Mouse (Mus musculus) spleen, adult 12 weeks (tissue): ENCODE measurements around the gene Sucla2.

Source experiments
- DNase-seq: peaks from one replicate; pipeline ENCODE4 v3.0.0; 2022; ENCODE audit warnings: low spot score

Sucla2 gene

GRCm38 (mm10) chr14:73524766-73525448 lies at the start of gene Sucla2:
Sucla2 (plus strand) TSS chr14:73525319.
- peak; percentile 90 for DNase-seq

DNA sequence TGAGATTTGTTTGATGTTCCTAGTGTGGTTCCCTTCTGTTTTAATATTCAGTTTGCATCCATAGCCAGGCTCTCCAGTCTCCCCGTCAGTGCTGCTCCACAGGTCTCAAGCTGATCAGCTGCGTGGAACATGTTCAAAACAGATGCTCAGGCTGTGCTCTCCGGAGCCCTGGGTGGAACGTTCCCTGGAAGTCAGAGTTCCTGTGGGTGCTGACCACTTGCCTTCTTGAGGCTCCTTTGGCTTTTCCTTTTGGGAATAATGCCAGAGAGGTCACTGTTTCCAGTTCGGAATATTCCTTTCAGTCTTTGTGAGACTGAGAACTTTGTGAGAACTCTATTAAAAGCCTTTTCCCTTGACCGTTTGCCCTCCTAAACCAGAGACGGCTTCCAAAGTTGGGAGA lies 49.6 kb upstream of the Sucla2 start:
- no peak for DNase-seq

DNA sequence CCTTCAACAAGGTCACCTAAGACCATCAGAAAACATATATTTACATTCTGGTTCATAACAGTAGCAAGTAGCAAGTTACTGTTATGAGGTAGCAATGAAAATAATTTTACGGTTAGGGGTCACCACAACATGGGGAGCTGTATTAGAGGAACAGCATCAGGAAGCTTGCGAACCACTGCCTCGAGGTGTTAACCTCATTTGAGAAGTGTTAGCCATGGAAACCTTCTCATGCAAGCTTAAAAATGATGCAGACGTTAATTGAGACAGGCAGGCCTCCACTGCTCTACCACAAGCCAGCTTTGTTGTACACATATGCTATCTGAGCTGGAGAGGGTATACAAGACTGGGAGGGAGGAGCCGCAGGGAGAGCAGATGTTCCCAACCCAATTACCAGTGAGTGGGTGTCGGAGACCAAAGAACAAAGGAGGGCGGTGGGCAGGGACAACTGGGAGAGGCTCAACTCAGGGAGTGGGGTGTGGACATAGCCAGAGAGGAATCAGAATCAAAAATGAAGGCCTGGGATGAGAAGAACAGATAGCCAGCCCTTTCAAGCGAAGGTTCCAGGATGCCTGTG lies 48.7 kb upstream of the Sucla2 start:
- DNase-seq, result no peak

DNA sequence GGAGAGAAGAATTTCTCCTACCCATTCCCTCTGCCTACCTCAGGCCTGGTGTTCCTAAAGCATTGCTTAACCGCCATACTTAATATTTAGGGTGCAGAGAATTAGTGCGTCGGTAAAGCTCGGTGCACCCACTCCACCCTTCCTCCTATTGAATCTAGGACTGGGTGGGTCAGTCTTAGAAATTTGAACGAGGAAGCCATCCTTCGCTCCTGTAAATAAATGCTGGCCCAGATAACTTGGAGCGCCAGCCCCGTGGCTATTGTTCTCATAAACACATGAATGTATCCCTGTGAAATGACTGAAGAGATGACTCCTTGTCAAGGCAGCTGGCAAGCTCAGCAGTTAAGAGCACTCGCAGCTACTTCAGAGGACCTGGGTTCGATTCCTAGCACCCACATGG lies 48.0 kb upstream of the Sucla2 start:
- DNase-seq, result no peak

- DNase-seq, result no peak
These were observed 46.8 kb upstream of the Sucla2 start for GRCm38 (mm10) chr14:73478321-73478720.

DNA sequence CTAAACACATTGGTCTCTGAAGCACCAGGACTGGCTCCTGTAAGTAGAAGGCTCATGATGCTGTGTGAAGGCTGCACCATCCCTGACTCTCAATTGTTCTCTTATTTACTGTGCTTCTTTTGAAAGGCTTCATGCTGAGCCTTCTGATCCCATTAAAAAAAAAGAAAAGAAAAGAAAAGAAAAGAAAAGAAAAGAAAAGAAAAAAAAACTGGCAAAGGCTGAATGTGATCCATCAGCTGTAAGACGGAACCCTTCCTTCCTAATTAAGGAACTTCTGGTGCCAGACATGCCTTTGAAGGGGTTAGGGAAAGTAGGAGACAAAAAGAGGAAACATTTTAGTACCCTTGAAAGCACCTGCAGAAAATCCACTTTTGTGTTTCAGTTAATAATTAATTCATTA lies 45.3 kb upstream of the Sucla2 start:
- DNase-seq, result no peak

GRCm38 (mm10) chr14:73483516-73484229 lies 41.4 kb upstream of the Sucla2 start:
- DNase-seq, result no peak

- DNase-seq, result no peak
These were observed 40.6 kb upstream of the Sucla2 start for GRCm38 (mm10) chr14:73484366-73485110.

- DNase-seq, result no peak
These were observed 38.5 kb upstream of the Sucla2 start for GRCm38 (mm10) chr14:73486641-73487040.

GRCm38 (mm10) chr14:73493356-73493755 lies 31.8 kb upstream of the Sucla2 start:
- DNase-seq, result no peak

GRCm38 (mm10) chr14:73494122-73494521 lies 31.0 kb upstream of the Sucla2 start:
- DNase-seq, result no peak

- DNase-seq, result no peak
These were observed 29.4 kb upstream of the Sucla2 start for GRCm38 (mm10) chr14:73495753-73496152.

DNA sequence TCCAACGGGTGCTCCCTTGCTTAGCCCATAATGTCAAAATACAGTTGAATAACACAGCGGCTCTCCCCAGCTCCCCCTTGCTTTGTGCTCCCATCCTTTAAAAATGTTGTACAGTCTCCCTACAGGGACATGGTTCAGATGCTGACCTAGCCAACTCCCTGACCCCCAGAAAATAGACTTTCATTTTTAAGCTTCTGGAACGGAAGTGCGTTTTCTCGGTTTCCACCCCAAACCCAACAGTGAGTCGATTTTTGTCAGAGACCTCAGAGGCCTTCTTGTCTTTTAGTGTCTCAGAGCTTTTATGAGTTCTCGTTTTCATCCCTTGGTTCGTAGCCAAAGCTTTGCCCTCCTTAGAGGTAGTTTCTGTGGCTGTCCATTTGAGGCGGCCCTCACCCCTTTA lies 23.8 kb upstream of the Sucla2 start:
- no peak for DNase-seq

DNA sequence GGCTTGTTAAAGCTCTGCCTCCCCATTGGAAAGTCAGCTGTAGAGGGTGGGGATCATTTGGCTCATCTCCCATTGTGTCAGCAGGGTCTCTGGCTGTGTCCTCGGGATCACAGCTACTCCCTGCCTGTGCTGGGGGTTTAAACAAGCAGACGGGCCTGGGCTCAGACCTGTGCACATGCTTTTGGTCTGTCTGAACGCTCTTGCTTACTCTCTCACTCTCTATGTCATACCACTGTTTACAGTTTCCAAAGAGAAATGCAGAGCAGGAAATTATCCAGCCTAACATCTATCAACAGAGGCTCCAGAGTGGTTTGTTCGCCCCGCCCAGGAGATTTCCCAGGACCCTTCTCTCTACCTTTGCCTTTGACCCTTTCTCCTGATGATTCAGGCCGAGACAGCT lies 23.4 kb upstream of the Sucla2 start:
- DNase-seq, result no peak

GRCm38 (mm10) chr14:73502591-73503184 lies 22.4 kb upstream of the Sucla2 start:
- DNase-seq, result no peak

- no peak for DNase-seq
These were observed 21.7 kb upstream of the Sucla2 start for GRCm38 (mm10) chr14:73503237-73503933.

GRCm38 (mm10) chr14:73506283-73506682 lies 18.8 kb upstream of the Sucla2 start:
- no peak for DNase-seq

DNA sequence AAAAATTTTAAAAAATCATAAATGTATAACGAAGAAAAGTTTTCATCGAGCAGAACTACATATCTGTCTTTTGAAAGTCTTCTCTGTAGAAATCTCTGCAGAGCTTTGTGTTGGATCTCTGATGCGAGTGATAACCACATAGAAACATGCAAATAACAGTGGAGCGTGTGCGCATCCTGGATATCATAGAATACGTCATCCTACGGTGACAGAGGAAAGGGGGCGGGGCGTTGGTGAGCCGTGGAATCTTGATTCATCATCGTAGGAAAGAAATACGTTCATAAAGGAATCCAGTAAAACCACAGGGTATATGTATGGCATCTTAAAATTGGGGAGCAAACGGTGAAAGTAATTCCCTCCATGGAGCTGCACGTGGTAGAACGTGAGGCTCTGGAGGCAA lies 17.9 kb upstream of the Sucla2 start:
- DNase-seq, result peak; percentile 59

DNA sequence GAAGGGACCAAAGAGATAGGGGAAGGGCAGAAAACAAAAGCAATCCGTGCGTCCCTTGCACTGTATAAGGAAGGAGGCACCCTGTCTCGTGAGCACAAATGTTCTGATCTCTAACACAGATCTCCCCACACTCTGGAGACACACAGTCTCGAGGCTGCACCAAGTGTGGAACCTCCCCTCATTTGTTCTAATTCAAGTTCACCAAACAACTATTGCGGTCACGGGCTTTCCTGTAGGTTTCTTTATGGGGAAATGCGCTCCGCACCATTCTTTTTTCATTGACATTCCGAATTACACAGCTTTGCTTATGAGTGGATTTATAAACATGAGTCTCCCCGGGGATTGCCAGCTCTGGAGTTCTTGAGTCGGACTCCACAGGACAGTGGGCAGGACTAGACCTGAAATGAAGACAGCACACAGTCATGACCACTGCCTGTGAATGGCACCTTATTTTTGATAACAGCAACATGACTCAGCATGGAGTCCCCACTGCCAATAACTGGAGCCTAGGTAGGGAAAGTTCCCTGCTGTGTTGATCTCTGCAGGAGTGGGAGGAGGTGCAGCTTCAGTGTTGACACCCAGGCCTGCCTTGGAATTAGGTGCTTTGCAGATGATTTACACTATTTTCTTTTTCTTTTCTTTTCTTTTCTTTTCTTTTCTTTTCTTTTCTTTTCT lies 17.3 kb upstream of the Sucla2 start:
- peak; percentile 28 for DNase-seq

DNA sequence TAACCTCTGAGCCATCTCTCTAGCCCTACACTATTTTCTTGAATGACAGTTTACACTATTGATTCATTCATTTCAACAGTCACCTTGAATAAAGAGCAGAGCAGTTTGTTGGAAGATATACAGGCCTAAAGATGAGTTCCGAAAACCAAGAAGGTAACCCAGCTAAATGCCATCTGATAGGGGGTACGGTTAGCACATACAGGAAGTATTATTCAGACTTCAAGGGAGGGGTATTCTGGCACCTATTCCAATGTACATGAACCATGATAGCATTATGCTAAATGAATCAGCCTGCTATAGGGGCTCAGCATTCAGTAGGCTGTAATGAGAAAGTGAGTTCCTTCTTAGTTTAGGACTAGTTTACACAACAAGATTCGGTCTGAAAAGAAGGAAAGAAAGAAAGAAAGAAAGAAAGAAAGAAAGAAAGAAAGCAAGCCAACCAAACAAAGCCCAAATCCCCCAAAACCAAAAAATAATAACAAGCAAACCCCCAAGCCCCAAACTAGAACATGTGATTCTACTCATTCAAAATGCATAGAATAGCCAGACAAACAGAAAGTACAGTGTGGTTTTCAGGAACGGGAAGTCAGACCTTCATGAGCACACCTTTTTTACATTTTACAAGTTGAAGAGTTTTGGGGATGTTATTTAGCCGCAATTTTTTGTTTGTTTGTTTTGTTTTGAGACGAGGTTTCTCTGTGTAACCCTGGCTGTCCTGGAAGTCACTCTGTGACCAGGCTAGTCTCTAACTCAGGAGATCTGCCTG lies 16.3 kb upstream of the Sucla2 start:
- no peak for DNase-seq
